Mouse (Mus musculus) CH12F3 (cell line): ENCODE measurements around the gene Vps25.

Experiments used
- in situ Hi-C: fragments of 300-500 bp; cut with MboI; formaldehyde crosslinking; loops from 2 replicates; pipeline ENCODE4 v1.14.3; 2020; ENCODE audit warnings: low sequenced_read_pairs

Gene Vps25

DNA sequence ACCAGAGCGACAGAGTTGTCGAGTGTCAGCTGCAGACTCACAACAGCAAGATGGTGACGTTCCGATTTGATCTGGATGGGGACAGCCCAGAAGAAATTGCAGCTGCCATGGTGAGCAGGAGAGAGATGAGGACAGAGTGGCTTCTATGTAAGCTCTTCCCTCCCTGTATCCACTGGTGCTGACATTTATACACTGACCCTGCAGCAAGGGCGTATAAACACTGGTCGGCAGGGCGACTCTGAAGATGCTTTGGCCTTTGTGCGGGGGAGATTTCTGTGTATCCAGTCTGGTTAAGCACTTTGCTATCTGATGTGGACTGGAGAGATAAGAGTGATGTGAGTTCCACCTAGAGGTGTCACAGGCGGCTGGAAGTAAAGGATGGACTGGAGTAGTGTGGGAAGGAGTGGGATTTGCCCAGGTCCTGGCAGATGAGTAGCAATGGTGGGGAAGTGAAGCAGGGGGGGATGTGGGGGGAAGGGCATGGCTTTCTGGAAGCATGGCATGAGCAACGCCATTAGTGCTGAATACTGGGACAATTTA lies 16.1 kb downstream of the Vps25 start:
- in situ Hi-C loops = no loop called here

DNA sequence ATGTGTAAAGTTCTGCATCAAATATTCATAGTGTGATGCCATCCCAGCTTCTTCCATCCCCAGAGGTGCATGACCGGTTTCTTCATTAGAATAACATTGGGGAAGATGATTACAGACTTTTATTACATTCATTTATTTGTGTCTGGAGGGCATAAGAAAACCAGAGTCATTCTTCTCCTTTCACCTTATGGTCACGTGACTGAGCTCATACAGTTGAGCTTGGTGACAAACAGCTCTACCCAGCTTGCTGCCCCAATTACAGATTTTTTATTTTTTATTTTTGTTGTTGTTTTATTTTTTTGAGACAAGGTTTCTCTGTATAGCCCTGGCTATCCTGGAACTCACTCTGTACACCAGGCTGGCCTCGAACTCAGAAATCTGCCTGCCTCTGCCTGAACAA lies 18.9 kb downstream of the Vps25 start:
- in situ Hi-C loops = no loop called here

DNA sequence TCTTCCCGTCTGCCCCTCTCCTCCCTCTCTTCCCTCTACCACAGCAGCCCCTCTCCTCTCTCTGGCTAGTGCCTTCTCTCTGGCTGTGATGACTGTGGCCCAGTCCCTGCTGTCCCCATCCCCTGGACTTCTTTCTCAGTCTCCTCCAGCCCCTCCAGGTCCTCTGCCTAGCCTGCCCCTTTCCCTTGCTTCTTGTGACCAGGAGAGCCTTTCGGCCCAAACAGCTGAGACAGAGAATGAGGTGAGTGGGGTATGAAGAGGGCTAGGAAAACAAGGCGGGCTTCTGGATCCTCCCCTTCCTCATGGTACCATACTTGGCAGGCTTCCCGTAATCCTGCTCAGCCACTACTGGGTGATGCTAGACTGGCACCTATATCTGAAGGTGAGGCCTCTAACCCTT lies 21.8 kb downstream of the Vps25 start:
- in situ Hi-C loops = no loop called here

DNA sequence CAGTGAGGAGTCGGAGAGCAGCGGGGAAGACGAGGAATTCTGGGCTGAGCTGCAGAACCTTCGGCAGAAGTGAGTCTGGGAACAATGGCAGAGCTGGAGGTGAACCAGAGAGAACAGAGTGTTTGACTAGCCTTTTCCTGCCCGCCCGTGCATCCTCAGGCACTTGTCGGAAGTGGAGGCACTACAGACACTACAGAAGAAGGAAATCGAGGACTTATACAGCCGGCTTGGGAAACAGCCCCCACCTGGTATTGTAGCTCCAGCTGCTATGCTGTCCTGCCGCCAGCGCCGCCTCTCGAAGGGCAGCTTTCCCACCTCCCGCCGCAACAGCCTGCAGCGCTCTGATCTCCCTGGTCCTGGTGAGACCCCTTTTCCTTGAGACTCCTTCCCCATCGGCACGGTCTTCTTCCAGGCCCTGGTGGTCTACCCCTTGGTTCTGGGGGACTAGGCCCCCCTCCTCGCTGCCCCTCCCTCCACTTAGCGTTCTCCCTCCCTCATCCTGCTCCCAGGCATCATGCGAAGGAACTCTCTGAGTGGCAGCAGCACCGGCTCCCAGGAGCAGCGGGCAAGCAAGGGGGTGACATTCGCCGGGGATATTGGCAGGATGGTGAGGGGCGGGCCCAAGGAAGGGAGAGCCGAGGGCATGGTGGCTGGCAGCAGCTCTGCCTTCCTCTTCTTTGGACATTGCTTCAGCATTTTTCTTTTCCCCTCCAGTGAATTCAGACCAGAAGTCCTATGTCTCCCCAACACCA lies 23.0 kb downstream of the Vps25 start:
- in situ Hi-C loops = no loop called here

DNA sequence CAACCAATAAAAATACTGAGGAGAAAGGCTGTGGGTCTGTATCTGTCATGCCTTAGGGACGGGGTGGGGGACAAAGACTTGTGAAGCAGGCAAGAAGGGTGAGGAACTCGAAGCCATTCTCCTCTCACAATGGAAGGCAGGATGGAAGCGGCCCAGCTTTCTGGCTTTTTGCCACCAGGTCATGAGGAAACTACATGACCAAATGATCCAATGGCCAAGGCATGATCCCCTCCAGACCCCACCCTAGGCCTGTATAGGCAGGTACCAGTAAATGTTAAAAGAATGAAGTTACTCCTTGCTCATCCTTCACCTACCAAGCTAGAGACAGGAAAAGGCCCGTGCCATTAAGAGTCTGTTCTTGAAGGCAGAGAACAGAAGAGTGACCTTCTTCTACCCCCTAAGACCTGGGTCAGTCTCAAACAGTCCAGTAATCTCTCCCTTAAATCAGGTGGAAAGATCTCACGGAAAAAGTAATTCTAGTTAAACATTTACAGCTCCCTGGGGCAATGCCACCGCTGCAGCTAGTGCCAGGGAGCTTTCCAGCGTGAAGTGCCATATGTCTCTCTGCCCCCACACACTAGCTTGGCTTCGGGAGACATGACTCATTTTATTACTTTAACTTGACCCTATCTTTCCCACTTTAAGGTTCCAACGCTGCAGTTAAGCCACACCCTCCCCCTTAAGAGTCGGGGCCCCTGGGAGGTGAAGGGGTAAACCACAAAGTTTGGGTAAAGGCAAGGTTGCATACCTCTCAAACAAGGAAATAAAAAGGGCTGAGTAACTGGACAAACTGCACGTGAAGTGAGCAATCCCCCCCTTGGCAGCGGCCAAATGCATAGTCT lies 24.1 kb downstream of the Vps25 start:
- in situ Hi-C loops = no loop called here

DNA sequence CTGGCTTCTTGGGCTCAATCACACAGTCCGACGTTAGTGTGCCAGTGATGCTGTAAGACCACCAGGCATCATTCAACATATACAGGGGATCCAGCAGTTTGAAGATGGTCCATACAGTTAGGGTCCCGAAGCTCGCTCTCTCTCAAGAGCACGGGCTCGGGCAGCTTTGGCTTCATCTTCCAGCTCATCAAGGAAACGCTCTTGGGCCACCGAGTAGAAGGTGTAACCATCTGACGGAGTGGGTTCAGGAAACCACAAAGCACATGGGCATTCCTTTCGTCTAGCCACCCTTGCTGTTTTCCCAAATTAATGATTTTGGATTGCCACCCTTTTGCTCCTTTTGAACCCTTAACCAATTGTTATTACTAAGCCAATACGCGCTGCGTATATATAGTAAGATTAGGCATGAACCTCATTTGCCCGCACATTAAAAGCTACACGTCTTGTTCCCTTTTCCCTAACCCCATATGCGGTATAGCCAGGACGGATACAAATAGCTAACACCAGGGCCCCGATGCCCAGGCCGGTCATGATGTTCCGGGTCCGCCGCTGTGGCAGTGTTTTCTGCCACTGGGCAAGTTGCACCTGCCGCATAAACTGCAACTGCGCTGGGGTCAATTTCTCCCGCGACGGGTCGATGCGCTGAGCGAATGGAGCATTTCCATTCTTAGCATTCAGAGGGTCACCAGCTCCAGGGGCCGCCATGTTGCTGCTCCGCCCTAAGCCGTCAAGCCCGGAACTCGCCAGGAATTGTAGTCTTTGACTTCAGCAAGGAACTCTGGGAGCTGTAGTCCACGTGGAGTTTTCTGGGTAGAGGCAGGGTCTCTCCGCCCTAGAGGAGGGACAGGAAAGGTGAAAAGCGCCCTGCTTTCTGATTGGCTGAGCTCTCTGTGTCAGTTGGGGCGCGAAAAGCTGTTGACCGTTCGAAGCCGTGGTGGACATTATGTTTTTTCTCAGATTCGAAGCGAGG lies 25.0 kb downstream of the Vps25 start, which contains the start of the genes Cntd1 and Coa3:
Gene Cntd1, plus strand, starts transcription at position 790 of the 970 bp plus-strand sequence.
Gene Coa3, minus strand, starts transcription at position 892 of the 970 bp plus-strand sequence.
- in situ Hi-C loops = no loop called here

DNA sequence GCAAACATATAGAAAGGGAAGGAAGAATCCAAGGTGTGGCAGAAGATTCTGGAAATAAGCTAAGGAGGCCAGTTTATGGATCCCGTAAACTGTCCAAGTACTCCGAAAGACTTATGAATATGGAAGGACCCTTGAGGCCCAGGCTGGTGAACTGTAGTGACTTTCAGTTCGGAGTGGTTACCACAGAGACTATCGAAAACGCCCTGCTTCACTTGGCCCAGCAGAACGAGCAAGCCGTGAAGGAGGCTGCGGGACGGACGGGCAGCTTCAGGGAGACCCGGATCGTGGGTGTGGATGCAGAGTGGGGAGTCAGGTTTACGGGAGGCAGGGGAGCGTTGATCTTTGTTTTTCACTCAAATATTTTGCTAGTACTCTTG lies 25.7 kb downstream of the Vps25 start:
- in situ Hi-C loops = no loop called here

DNA sequence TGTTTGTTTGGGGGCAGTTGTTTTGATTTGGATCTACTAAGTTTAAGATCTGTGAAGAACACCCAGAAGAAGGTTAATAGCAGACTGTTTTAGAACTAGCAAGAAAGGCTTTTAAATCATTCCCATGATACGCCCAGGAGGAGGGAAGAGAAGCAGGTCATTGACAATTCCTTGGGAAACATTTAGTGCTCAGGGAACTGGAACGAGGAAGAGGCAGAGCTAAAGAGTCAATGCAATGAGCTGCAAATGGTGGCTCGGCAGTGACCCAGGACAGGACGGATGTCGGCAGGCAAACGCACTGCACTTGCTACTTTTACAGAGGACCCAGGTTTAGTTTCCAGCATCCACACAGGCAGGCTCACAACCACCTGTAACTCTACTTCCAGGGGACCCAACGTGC lies 27.3 kb downstream of the Vps25 start:
- in situ Hi-C loops = no loop called here

DNA sequence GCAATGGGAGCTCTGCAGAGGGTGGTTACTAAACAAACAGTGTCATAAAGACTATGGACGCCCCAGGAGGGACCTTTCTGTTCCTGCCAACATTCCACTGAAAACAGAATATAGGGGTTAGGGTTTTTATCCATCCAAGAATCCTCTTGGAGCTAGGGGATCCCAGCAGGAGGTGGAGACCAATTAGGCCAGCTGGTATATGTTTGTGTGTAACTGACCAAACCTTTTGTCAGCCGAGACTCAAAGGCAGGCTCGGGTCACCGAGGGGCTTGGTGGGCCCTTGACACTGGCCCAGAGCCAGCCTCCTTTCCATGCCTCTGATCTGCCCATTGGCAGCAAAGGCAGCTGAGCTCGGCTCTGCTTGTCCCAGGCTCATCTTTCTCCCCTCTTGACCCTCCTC lies 29.4 kb downstream of the Vps25 start:
- in situ Hi-C loops = no loop called here

DNA sequence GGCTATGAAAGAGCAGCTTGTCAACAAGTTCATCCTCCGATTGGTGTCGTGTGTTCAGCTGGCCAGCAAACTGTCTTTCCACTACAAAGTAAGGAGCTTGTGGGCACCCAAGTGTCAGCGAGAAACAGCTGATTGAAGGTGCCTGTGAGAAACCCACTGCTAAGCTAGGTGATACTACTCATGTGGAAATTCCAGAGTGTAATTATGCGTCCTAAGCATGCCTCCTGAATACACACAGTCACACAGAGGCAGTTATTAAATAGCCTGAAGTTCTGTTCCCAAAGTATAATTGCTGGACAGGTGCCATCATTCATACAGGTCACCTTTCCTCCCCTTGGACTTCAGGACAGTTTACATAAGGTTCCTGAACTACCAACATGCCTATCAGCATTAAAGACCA lies 30.3 kb downstream of the Vps25 start:
- in situ Hi-C loops = no loop called here

DNA sequence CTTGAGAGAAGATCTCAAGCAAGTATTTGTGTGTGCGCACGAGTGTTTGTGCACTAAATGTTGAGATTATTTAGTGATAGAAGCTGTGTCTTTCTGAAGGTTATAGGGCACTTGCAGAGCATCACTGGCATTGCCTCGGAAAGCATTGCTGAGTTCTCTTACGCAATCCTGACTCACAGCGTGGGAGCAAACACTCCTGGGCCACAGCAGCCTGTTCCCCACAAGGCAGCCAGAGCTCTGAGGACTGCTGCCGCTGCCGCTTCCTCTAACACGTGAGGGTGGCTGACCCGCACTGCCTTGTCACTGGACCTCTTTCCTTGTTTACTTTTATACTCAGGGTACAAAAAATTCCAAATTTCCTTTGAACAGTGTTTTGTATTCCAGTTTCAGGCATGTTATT lies 33.8 kb downstream of the Vps25 start:
- in situ Hi-C loops = no loop called here

DNA sequence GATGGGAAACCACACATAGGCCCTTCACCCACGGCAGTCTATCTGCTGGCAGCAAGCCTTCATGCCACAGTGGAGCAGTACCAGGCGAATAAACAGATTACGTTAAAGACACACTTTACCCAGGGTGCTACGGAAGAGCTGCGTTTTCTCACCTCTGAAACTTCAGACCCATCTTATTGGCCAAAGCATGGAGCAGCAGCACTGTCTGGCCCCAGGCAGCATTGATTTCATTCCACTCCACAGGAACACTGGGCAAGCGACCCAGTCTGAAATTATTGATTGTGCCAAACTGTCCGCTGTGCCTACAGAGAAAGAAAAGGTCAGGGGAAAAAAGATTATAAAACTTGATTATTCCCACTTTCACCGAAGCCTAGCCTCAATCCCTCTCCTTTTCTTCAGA lies 37.7 kb downstream of the Vps25 start:
- in situ Hi-C loops = no loop called here

DNA sequence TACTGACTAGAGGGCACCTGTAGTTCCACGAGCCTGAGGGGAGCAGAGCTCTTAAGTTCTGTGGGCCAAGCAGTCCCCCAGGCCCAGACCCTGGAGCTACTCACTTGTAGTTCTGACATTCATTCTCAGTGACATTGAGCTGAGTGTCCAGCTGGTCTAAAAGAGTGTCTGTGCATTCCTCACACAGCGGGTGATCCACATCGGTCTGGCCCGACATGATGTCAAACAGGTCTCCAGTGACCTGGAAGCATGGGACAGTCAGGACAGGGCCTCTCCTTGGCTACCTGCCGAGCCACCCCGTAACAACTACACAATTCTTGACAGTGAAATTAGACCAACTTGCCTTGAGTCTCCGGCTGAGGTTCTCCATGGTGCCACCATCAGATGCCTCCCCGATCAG lies 41.7 kb downstream of the Vps25 start:
- in situ Hi-C loops = no loop called here

DNA sequence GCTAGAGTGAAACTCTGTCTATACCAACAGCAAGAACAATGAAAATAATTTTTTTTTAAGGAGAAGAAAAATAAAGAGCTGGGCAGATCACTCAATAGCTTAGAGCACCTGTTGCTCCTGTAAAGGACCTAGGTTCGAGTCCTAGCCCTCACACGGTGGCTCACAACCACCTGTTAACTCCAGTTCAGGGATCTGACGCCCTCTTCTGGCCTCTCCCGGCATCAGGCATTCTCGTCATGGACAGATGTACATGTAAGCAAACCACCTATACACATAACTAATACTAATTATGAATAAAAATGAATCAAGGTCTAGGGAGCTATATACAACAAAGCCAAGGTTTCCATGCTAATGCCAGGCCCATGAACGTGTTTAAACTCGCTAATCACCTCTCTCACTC lies 47.4 kb downstream of the Vps25 start:
- in situ Hi-C loops = no loop called here

DNA sequence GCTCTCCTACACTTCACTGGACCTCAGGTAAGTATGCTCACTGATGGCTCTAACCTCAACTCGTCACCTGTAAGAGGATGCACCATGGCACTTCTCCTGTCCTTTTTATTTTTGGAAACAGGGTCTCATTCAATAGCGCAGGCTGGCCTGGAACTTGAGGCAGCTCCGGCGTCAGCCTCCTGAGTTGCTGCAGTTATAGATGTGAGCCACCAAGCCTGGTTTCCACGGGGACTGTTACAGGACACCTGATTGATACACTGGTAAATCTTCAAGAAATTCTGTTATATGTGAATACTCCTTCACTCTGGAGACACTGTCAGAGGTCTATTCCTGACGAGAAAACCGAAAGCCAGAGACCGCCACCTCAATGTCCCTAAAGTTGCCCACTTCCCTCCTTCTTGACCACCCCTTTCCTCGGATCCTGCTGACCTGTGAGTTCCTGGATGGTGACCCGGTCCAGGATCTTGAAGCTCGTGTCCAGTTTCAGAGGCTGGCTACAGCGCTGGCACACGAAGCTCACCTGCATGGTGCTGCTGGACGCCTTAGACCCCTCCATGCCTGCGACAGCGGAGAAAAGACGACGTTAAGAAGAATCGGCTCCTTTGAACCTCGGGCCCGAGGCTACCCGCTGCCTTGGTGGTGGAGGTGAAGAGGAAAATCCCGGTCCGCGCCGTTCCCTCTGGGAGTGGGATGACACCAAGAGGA lies 47.9 kb downstream of the Vps25 start:
- in situ Hi-C loops = no loop called here

DNA sequence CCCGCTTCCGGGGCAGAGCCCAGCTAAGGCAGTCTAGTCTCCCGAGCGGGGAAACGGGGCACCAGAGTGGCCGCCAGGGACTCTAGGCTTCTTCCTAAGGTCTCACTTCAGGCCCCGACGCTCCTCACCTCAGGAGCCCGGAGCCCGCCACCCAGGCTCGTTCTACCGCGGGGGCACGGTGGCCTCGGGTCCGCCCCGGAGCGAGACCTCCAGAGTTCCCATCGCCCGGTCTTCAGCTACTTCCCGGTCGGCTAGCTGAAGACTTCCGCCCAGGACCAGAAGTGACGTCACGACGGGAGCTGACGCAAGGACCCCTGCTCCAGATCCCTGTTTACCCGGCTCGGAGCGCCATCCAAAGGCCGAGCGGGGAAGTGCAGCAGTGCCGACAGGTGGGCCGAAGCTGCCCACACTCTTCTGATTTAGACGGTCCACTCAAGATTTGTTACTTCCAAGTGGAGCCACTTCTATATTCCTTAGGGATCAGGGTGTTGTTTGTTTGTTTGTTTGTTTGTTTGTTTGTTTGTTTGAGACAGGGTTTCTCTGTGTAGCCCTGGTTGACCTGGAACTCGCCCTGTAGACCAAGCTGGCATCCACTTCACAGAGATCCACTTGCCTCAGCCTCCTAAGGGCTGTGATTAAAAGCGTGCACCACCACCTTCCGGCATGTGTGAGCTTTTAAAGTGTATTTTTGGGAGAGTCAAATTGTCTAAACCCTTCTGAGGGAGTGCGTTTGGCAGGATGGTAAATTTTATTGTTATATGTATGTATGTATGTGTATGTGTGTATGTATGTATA lies 48.7 kb downstream of the Vps25 start, which contains the start of gene Becn1:
Gene Becn1, minus strand, starts transcription at position 283 of the 795 bp plus-strand sequence.
- in situ Hi-C loops = no loop called here

DNA sequence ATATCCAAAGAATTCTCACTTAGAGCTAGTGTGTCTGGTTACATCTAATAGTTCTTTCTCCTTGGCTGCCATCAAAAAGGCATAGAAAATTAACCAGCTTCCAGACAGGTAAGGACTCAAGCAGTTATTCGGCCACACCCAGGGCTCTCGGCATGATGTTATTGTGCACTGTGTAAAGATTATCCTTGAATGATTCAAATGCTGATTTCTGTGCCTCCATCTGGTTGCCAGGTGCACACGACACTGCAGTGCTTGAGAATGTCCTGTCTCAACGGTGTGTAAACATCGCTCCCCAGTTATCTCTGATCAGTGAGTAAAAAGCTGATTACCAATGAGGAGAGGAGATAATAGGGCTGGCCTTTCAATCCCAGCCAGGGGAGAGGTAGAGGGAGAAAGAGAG lies 54.2 kb downstream of the Vps25 start:
- in situ Hi-C loops = no loop called here
